Mouse (Mus musculus): ENCODE results near the gene Rprd1b. TPM values are rescaled to one million over a fixed set of nuclear protein-coding genes. Genes with fewer than 3 reads are reported as not detected.

Gene Rprd1b
- polyA plus RNA-seq, 1 experiment from 2014 or later, result 54.2 TPM

DNA sequence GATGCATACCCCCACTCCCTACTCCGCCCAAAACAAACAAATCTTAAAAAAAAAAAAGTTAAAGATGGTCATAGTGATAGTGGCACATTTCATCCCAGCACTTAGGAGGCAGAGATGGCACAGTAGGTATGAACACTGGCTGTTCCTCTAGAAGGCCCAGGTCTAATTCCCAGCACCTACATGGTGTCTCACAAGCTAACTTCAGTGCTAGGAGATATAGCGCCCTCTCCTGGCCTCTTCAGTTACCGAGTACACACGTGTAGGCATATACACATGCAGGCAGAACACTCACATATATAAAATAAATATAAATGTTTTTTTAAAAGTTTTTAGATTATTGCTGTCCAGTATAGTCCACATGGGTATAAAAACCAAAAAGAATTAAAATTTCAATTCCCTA, 22.7 kb upstream of the Rprd1b start:
- H3K9me3 ChIP-seq (replicated peaks), result no peaks in the 10 kb centered on the region
- no peaks in the 10 kb centered on the region for H3K4me1 ChIP-seq
- H3K9ac ChIP-seq, result no peak overlapping the region
- no peak overlapping the region for H3K4me2 ChIP-seq
- no peak overlapping the region for H3K27ac ChIP-seq
- no peaks in the 10 kb centered on the region for H3K27me3 ChIP-seq
- no peak for ATAC-seq
- WGBS, result 93% methylated on average over 4 of the region's 4 CpGs
- H3K36me3 ChIP-seq (ENCODE audit: poor library complexity, severe bottlenecking), result peaks cover 44% of the 10 kb centered on the region
- H3K4me3 ChIP-seq, result no peak overlapping the region

GRCm38 (mm10) chr2:158009373-158009772, 18.9 kb upstream of the Rprd1b start:
- Histone ChIP-seq H3K9me3 (replicated peaks) (no peaks in the 10 kb centered on the region), H3K4me2 (no peak overlapping the region), H3K4me3 (no peak overlapping the region), H3K9ac (no peak overlapping the region), H3K27ac (no peak overlapping the region), H3K27me3 (no peaks in the 10 kb centered on the region), H3K4me1 (no peaks in the 10 kb centered on the region), H3K36me3 (ENCODE audit: poor library complexity, severe bottlenecking) (peaks cover 44% of the 10 kb centered on the region)
- 93% methylated on average over 7 of the region's 7 CpGs for WGBS
- no peak for ATAC-seq

DNA sequence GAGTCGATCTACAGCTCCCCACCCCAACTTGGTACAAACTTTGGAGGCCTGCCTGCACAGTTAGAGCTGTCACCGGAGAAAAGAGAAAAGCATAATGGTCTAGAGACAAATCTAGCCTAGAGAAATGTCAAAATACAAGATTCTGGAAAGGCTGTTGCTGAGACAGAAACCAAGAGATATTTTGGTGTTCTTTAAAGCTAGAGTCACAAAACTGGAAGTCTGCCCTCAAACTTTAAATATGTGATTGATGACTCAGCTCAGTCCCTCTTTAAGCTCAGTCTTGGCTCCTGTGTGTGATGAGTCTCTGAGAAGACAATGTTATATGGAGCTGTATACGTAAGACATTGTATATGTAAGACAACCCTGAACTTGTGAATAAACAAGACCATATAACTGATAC, 15.7 kb upstream of the Rprd1b start:
- Histone ChIP-seq H3K36me3 (ENCODE audit: poor library complexity, severe bottlenecking) (peaks cover 20% of the 10 kb centered on the region; the same call in 1 of the 2 replicates), H3K27me3 (no peaks in the 10 kb centered on the region), H3K9me3 (replicated peaks) (no peaks in the 10 kb centered on the region), H3K4me2 (no peak overlapping the region), H3K9ac (no peak overlapping the region), H3K27ac (no peak overlapping the region), H3K4me3 (no peak overlapping the region), H3K4me1 (no peaks in the 10 kb centered on the region)
- no peak for ATAC-seq
- 92% methylated on average over 3 of the region's 3 CpGs for WGBS

DNA sequence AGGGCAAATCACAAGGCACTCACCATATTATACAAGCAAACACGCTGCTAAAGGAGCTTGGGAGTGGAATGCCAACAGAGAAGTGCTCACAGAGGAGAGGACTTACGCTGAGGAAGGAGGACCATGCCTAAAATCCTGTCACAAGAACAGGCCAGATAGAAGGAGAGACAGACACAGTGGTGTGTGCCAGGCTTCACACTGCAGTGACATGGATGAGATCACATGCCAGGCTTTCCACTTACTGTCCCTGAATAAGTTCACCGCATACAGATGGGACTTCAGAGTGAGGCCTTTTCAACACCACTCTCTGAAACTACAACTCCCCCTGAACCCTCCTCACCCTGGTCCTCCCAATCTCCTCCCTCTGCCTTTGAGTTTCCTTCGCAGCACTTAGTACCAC, 11.0 kb upstream of the Rprd1b start:
- no peak overlapping the region for H3K4me2 ChIP-seq
- H3K27ac ChIP-seq, result no peak overlapping the region
- H3K9me3 ChIP-seq (replicated peaks), result no peaks in the 10 kb centered on the region
- H3K9ac ChIP-seq, result no peak overlapping the region
- H3K27me3 ChIP-seq, result no peaks in the 10 kb centered on the region
- 88% methylated on average over 4 of the region's 4 CpGs for WGBS
- no peak for ATAC-seq
- no peaks in the 10 kb centered on the region for H3K4me1 ChIP-seq
- H3K4me3 ChIP-seq, result no peak overlapping the region
- H3K36me3 ChIP-seq (ENCODE audit: poor library complexity, severe bottlenecking), result no peaks in the 10 kb centered on the region

- WGBS, result 1% methylated on average over 11 of the region's 16 CpGs
- Histone ChIP-seq H3K36me3 (ENCODE audit: poor library complexity, severe bottlenecking) (no peaks in the 10 kb centered on the region; the same call in 1 of the 2 replicates), H3K4me1 (peaks cover 43% of the 10 kb centered on the region), H3K9me3 (replicated peaks) (no peaks in the 10 kb centered on the region), H3K4me2 (peak overlapping the region; percentile 82), H3K27me3 (no peaks in the 10 kb centered on the region), H3K27ac (peak overlapping the region; percentile 89), H3K9ac (peak overlapping the region; percentile 95), H3K4me3 (peak overlapping the region; percentile 97)
- ATAC-seq, result no peak
Measured at GRCm38 (mm10) chr2:158027855-158028353, 393 bp upstream of the Rprd1b start.

DNA sequence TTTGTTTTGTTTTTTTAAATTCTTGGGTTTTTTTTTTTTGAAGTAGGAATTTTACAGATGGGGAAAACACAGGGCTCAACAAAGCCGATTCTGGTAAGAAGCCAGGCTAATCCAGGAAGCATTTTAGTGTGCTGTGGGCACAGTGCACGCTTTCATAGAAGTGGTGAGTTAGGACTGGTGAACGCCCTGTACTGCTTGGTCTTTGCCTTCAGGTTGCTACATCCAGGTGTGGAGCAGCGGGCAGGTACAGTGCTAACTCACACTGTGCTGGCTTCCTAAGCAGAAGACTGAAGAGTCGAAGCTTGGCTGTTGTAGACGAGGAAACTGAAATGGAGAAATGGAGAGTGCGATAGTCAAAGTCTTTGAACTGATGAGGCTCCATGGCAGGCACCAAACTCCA, 1.7 kb downstream of the Rprd1b start:
- Histone ChIP-seq H3K4me3 (peak overlapping the region; percentile 97), H3K4me2 (peak overlapping the region; percentile 82), H3K4me1 (peaks cover 43% of the 10 kb centered on the region), H3K27ac (no peak overlapping the region), H3K27me3 (no peaks in the 10 kb centered on the region), H3K9ac (peak overlapping the region; percentile 95), H3K36me3 (ENCODE audit: poor library complexity, severe bottlenecking) (no peaks in the 10 kb centered on the region), H3K9me3 (replicated peaks) (no peaks in the 10 kb centered on the region)
- WGBS, result 85% methylated on average over 7 of the region's 7 CpGs
- ATAC-seq, result no peak

DNA sequence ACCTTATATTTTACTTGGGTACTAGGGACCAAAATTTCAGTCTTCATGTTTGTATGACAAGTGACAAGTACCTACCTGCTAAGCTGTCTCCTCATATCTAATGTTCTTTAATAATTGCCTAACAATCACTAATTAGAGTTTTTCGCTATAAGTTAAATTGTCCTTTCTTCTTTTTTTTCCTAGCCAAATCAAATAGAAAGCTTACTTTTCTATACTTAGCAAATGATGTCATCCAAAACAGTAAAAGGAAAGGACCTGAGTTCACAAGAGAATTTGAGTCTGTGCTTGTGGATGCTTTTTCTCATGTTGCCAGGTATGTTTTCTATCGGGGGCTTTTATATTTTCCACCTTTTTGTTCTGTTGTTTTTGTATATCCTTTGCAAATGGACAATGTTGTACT, 7.5 kb downstream of the Rprd1b start:
- peaks cover 21% of the 10 kb centered on the region for H3K4me1 ChIP-seq
- no peak overlapping the region for H3K27ac ChIP-seq
- H3K4me3 ChIP-seq, result no peak overlapping the region
- 85% methylated on average over 2 of the region's 2 CpGs for WGBS
- ATAC-seq, result no peak
- no peak overlapping the region for H3K4me2 ChIP-seq
- H3K9ac ChIP-seq, result no peak overlapping the region
- H3K36me3 ChIP-seq (ENCODE audit: poor library complexity, severe bottlenecking), result peaks cover 15% of the 10 kb centered on the region
- no peaks in the 10 kb centered on the region for H3K9me3 ChIP-seq (replicated peaks)
- no peaks in the 10 kb centered on the region for H3K27me3 ChIP-seq

DNA sequence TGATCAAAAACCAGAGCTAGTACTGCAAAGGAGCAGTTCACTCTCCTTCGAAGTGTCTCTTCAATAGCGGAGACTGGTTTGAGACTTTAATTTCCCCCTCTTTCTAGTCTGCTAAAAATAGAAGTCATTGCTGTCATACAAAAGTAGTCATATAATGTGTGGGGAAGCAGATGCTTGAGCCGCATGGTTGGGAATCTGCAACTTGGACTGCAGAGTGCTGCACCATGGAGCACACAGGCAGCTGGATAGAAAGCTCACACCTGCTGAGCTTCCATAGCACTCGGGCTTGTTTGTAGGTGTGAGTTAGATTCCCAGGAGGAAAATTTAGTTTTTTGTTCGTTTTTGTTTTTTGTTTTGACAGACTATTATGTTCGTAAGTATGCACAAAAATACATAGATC, 8.1 kb downstream of the Rprd1b start:
- Histone ChIP-seq H3K4me3 (no peak overlapping the region), H3K27me3 (no peaks in the 10 kb centered on the region), H3K4me1 (peaks cover 15% of the 10 kb centered on the region), H3K9ac (no peak overlapping the region), H3K27ac (no peak overlapping the region), H3K4me2 (no peak overlapping the region), H3K9me3 (replicated peaks) (no peaks in the 10 kb centered on the region), H3K36me3 (ENCODE audit: poor library complexity, severe bottlenecking) (peaks cover 21% of the 10 kb centered on the region)
- ATAC-seq, result no peak
- WGBS, result 89% methylated on average over 6 of the region's 6 CpGs

GRCm38 (mm10) chr2:158036953-158037352, 8.7 kb downstream of the Rprd1b start:
- no peaks in the 10 kb centered on the region for H3K27me3 ChIP-seq
- peaks cover 11% of the 10 kb centered on the region; the same call in 1 of the 2 replicates for H3K4me1 ChIP-seq
- peaks cover 25% of the 10 kb centered on the region for H3K36me3 ChIP-seq (ENCODE audit: poor library complexity, severe bottlenecking)
- no peak for ATAC-seq
- 94% methylated on average over 7 of the region's 7 CpGs for WGBS
- H3K9ac ChIP-seq, result no peak overlapping the region
- H3K4me3 ChIP-seq, result no peak overlapping the region
- no peak overlapping the region for H3K27ac ChIP-seq
- no peak overlapping the region for H3K4me2 ChIP-seq
- no peaks in the 10 kb centered on the region for H3K9me3 ChIP-seq (replicated peaks)

DNA sequence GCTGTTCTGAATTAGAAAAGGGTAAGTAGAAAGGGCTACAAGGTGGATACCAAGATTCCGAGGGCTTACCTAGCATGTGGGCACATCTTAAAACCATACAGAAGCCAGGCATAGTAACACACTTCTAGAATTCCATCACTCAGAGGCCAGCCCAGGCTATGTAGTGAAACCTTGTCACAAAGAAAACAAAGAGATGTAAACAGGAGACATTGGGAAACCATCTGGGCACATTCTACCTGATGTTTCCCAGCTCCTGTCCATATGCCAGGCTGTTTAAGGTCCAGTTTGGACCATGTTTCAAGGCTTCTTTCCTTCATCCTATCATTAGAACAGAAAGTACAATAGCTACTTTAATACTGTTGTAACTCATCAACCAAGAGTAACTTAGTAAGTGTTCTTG, 9.3 kb downstream of the Rprd1b start:
- no peak overlapping the region for H3K27ac ChIP-seq
- H3K9ac ChIP-seq, result no peak overlapping the region
- no peak overlapping the region for H3K4me2 ChIP-seq

GRCm38 (mm10) chr2:158039662-158040061, 11.4 kb downstream of the Rprd1b start:
- H3K27ac ChIP-seq, result no peak overlapping the region
- H3K4me1 ChIP-seq, result 0 out of 2 replicates have a peak, but pooled peaks cover 5% of the 10 kb centered on the region
- H3K9me3 ChIP-seq (replicated peaks), result no peaks in the 10 kb centered on the region
- ATAC-seq, result no peak
- H3K9ac ChIP-seq, result no peak overlapping the region
- WGBS, result 73% methylated on average over 1 of the region's 1 CpGs
- H3K27me3 ChIP-seq, result no peaks in the 10 kb centered on the region
- H3K36me3 ChIP-seq (ENCODE audit: poor library complexity, severe bottlenecking), result peaks cover 41% of the 10 kb centered on the region
- H3K4me3 ChIP-seq, result no peak overlapping the region
- H3K4me2 ChIP-seq, result no peak overlapping the region

More for the DNA sequence above, 9.3 kb downstream of the Rprd1b start:
- Histone ChIP-seq H3K9me3 (replicated peaks) (no peaks in the 10 kb centered on the region), H3K27me3 (no peaks in the 10 kb centered on the region), H3K36me3 (ENCODE audit: poor library complexity, severe bottlenecking) (peaks cover 26% of the 10 kb centered on the region), H3K4me3 (no peak overlapping the region), H3K4me1 (peaks cover 5% of the 10 kb centered on the region; the same call in 1 of the 2 replicates)
- ATAC-seq, result no peak
- 92% methylated on average over 1 of the region's 1 CpGs for WGBS

GRCm38 (mm10) chr2:158040396-158040795, 12.1 kb downstream of the Rprd1b start:
- ATAC-seq, result no peak
- no peak overlapping the region for H3K27ac ChIP-seq
- H3K27me3 ChIP-seq, result no peaks in the 10 kb centered on the region
- H3K4me2 ChIP-seq, result no peak overlapping the region
- H3K4me1 ChIP-seq, result 0 out of 2 replicates have a peak, but pooled peaks cover 5% of the 10 kb centered on the region
- WGBS, result 91% methylated on average over 2 of the region's 2 CpGs
- no peak overlapping the region for H3K4me3 ChIP-seq
- H3K9me3 ChIP-seq (replicated peaks), result no peaks in the 10 kb centered on the region
- peaks cover 48% of the 10 kb centered on the region for H3K36me3 ChIP-seq (ENCODE audit: poor library complexity, severe bottlenecking)
- no peak overlapping the region for H3K9ac ChIP-seq

GRCm38 (mm10) chr2:158043504-158043903, 15.2 kb downstream of the Rprd1b start:
- Histone ChIP-seq H3K9ac (no peak overlapping the region), H3K4me2 (no peak overlapping the region), H3K4me3 (no peak overlapping the region), H3K4me1 (no peaks in the 10 kb centered on the region), H3K9me3 (replicated peaks) (no peaks in the 10 kb centered on the region), H3K27me3 (no peaks in the 10 kb centered on the region), H3K36me3 (ENCODE audit: poor library complexity, severe bottlenecking) (peaks cover 53% of the 10 kb centered on the region), H3K27ac (no peak overlapping the region)
- WGBS, result 86% methylated on average over 8 of the region's 8 CpGs
- ATAC-seq, result no peak
